14 mouse cellular contexts compared by ENCODE assay signal in genomic region chr8:88324760-88325159, GRCm38 (mm10).
"Had no signal": no experiment of that assay in that cellular context is flagged by ENCODE, and none has a peak within 500 bp of the region (broad histone marks: within the 10 kb centered on the region; RNA-seq: fewer than 3 reads in every experiment).

No protein-coding gene starts in this region.

- H3K4me2 ChIP-seq: limb, embryonic 12.5 days; liver, embryonic 15.5 days; midbrain, embryonic 11.5 days; midbrain, embryonic 15.5 days; neural tube, embryonic 13.5 days had no signal

- DNase-seq: kidney, adult 8-10 months; kidney, postnatal 25 days; liver; retina, postnatal 1 day; right cerebral cortex, postnatal 4 days; spleen, adult 18-20 months; thymus, postnatal 14 days had no signal

- H3K27me3 ChIP-seq: limb, embryonic 12.5 days; liver, embryonic 15.5 days; megakaryocyte, embryonic 14.5 days; midbrain, embryonic 15.5 days; neural tube, embryonic 13.5 days had no signal

- ATAC-seq: midbrain, embryonic 15.5 days had no signal

- H3K9ac ChIP-seq: limb, embryonic 12.5 days; liver, embryonic 15.5 days; midbrain, embryonic 15.5 days; neural tube, embryonic 13.5 days had no signal

- H3K27ac ChIP-seq: limb, embryonic 12.5 days; liver, embryonic 15.5 days; macrophage; midbrain, embryonic 15.5 days; neural tube, embryonic 13.5 days had no signal

- H3K4me3 ChIP-seq: limb, embryonic 12.5 days; liver, embryonic 15.5 days; megakaryocyte, embryonic 14.5 days; midbrain, embryonic 15.5 days; neural tube, embryonic 13.5 days had no signal

- H3K4me1 ChIP-seq: limb, embryonic 12.5 days; liver, embryonic 15.5 days; megakaryocyte, embryonic 14.5 days; midbrain, embryonic 15.5 days; neural tube, embryonic 13.5 days had no signal

- H3K9me3 ChIP-seq: limb, embryonic 12.5 days; liver, embryonic 15.5 days; megakaryocyte, embryonic 14.5 days; midbrain, embryonic 15.5 days; neural tube, embryonic 13.5 days had no signal
